Mouse (Mus musculus) lung, adult 2 months (tissue): Measurements from ENCODE around the gene Ppp1r9a.

Experiments used
- CTCF ChIP-seq: fragments of 200-500 bp; IDR thresholded peaks from 2 replicates; pipeline ENCODE4 v1.5.1; 2011; ENCODE audit warnings: mild to moderate bottlenecking, low read length, control low read depth; ENCODE audit not compliant: insufficient read depth
- POLR2A ChIP-seq: fragments of 200-500 bp; IDR thresholded peaks from 2 replicates; pipeline ENCODE4 v1.6.1; 2011; ENCODE audit warnings: low read depth, mild to moderate bottlenecking, control low read depth, low read length, borderline replicate concordance; ENCODE audit errors: extremely low read depth

- no peak for TF ChIP-seq POLR2A
- TF ChIP-seq CTCF: no peak
Measured at GRCm38 (mm10) chr6:5102741-5103140, 200.0 kb downstream of the Ppp1r9a start.
